Mouse (Mus musculus) forebrain, embryonic 15.5 days (tissue): Measurements from ENCODE around the gene Pdzd2. TPM values are rescaled to one million over a fixed set of nuclear protein-coding genes. Genes with fewer than 3 reads are reported as not detected.

Source experiments
- ATAC-seq: fragments of 200-750 bp; cut with Nextera tagmentation; replicated peaks from 2 replicates; pipeline ENCODE4 v1.8.0; 2017; ENCODE audit warnings: mild to moderate bottlenecking, moderate TSS enrichment, moderate library complexity
- H3K27ac ChIP-seq: fragments of 300-500 bp; sonication (generic); replicated peaks from 2 replicates; pipeline ENCODE4 v1.5.1; 2015; ENCODE audit warnings: mild to moderate bottlenecking, inconsistent platforms
- H3K27me3 ChIP-seq: fragments of 300-500 bp; sonication (generic); 2 replicates; pipeline ENCODE4 v1.6.1; 2015; ENCODE audit warnings: inconsistent platforms
- H3K36me3 ChIP-seq: fragments of 300-500 bp; sonication (generic); 2 replicates; pipeline ENCODE4 v1.6.1; 2015; ENCODE audit warnings: mild to moderate bottlenecking, inconsistent platforms
- H3K4me1 ChIP-seq: fragments of 300-500 bp; sonication (generic); 2 replicates; pipeline ENCODE4 v1.6.1; 2015; ENCODE audit warnings: inconsistent platforms
- H3K4me2 ChIP-seq: fragments of 300-500 bp; sonication (generic); replicated peaks from 2 replicates; pipeline ENCODE4 v1.6.1; 2015; ENCODE audit warnings: mild to moderate bottlenecking, inconsistent platforms
- H3K4me3 ChIP-seq: fragments of 300-500 bp; sonication (generic); 2 replicates; pipeline ENCODE4 v1.5.1; 2015; ENCODE audit warnings: mild to moderate bottlenecking, inconsistent platforms
- H3K9ac ChIP-seq: fragments of 300-500 bp; sonication (generic); replicated peaks from 2 replicates; pipeline ENCODE4 v1.6.1; 2015; ENCODE audit warnings: mild to moderate bottlenecking, inconsistent platforms
- H3K9me3 ChIP-seq: fragments of 300-500 bp; sonication (generic); 2 replicates; pipeline ENCODE4 v1.6.1; 2016; ENCODE audit warnings: inconsistent platforms
- WGBS: fragments of 180-500 bp; shearing (Covaris S2); methylation state at CpG from one replicate; pipeline ENCODE4 v1.1.7; 2015; ENCODE audit warnings: mixed read lengths; 5-methylcytosine and 5-hydroxymethylcytosine counted together
- polyA plus RNA-seq: library from polyadenylated mRNA; unstranded; fragments of >200 nt; fragmentation: Nextera tagmentation; extraction: Ambion mirVana; gene quantifications from 2 replicates; pipeline ENCODE4 v1.2.1, GENCODE M21; 2015

The Pdzd2 gene
- polyA plus RNA-seq, 1 experiment from 2014 or later, result 10.3 TPM

- Histone ChIP-seq H3K4me1 (peaks cover 8% of the 10 kb centered on the region; the same call in 1 of the 2 replicates), H3K4me3 (no peak overlapping the region), H3K9me3 (no peaks in the 10 kb centered on the region), H3K4me2 (no peak overlapping the region), H3K36me3 (0 out of 2 replicates have a peak, but pooled peaks cover under 1% of the 10 kb centered on the region), H3K27ac (no peak overlapping the region), H3K9ac (no peak overlapping the region), H3K27me3 (no peaks in the 10 kb centered on the region)
- 59% methylated on average over 3 of the region's 3 CpGs for WGBS
- no peak for ATAC-seq
These were observed 402.0 kb downstream of the Pdzd2 start for GRCm38 (mm10) chr15:12337779-12338137.

DNA sequence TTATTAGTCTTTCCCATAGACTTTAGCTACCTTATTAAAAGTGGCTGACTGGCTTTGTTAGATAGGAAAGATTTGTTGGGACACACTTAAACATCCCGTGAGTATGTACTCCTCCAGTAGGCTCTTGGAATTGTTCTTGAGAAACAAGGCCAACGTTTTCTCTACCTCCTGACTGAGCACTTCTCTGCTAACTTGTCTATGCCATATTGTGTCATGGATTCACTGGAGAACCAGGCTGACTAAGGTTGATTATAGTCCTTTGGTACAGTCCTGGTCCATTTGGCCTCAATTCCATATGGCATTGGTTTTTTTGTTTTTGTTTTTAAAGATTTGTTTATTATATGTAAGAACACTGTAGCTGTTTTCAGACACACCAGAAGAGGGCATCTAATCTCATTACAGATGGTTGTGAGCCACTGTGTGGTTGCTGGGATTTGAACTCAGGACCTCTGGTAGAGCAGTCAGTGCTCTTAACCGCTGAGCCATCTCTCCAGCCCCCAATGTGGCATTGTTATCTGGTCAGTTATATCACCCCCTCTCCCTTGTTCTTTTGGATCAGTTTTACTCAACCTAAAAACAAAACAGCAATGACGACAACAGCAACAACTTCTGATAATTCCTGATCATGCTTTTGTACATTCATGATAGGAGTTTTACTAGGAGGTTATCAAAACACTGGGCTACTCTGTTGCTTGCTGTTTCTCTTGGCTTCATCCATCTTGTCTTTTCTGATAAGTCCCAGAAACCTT lies 402.5 kb downstream of the Pdzd2 start:
- H3K4me1 ChIP-seq, result peaks cover 8% of the 10 kb centered on the region; the same call in 1 of the 2 replicates
- ATAC-seq, result no peak
- H3K9me3 ChIP-seq, result no peaks in the 10 kb centered on the region
- no peak overlapping the region for H3K9ac ChIP-seq
- H3K4me2 ChIP-seq, result no peak overlapping the region
- no peak overlapping the region for H3K27ac ChIP-seq
- no peaks in the 10 kb centered on the region for H3K27me3 ChIP-seq
- no peak overlapping the region for H3K4me3 ChIP-seq
- 88% methylated on average over 4 of the region's 4 CpGs for WGBS
- no peaks in the 10 kb centered on the region for H3K36me3 ChIP-seq

DNA sequence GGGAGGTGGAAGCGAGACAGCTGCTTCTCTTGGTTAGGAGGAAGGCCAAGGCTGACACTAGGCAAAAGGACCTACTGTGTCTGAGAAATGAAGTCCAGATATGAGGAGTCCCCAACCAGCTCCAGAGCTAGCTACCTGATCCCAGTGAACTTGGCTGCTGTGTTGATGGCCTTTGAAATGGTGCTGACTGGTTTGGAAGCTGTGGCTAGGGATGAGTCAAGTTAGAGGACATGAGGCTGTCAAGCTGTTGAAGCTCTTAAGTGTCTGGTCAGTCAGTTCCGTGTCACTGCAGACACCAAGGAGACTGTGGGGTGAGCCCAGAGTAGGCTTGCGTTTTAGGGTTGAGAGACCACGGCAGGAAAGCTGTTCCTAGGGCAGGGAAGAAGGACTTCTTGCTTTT lies 405.3 kb downstream of the Pdzd2 start:
- Histone ChIP-seq H3K4me2 (no peak overlapping the region), H3K9me3 (no peaks in the 10 kb centered on the region), H3K4me1 (peaks cover 14% of the 10 kb centered on the region), H3K9ac (no peak overlapping the region), H3K27me3 (no peaks in the 10 kb centered on the region), H3K4me3 (no peak overlapping the region), H3K27ac (no peak overlapping the region), H3K36me3 (no peaks in the 10 kb centered on the region)
- no peak for ATAC-seq
- WGBS, result 91% methylated on average over 4 of the region's 4 CpGs

GRCm38 (mm10) chr15:12331300-12331699 lies 408.4 kb downstream of the Pdzd2 start:
- peaks cover 14% of the 10 kb centered on the region for H3K4me1 ChIP-seq
- no peaks in the 10 kb centered on the region for H3K27me3 ChIP-seq
- WGBS, result 50% methylated on average over 1 of the region's 1 CpGs

DNA sequence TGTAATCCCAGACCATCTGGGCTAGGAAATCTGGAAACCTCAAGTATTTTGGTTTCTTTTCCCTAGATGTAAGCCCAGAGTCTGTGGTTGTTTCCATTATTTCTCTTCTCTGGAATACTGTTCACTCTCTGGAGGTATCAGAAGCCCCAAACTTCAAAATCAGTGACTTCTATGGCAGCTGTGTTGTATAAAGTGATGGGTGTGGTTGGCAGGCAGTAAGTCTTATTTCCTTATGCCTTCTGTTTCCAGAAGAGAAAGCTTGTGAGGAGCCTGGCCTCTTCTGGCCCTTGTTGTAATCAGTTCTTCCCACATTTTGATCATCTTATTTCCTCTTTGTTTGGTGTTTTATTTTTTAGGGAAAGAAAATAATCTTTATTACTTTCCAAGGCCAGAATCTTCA lies 408.8 kb downstream of the Pdzd2 start:
- peak; percentile 45; the same call in 1 of the 2 replicates for ATAC-seq
- H3K9ac ChIP-seq, result no peak overlapping the region
- peak overlapping the region; percentile 52 for H3K27ac ChIP-seq

More at GRCm38 (mm10) chr15:12331300-12331699, 408.4 kb downstream of the Pdzd2 start:
- Histone ChIP-seq H3K36me3 (no peaks in the 10 kb centered on the region), H3K27ac (peak overlapping the region; percentile 52), H3K4me3 (no peak overlapping the region), H3K4me2 (no peak overlapping the region), H3K9ac (no peak overlapping the region), H3K9me3 (no peaks in the 10 kb centered on the region)
- peak; percentile 30; the same call in 1 of the 2 replicates for ATAC-seq

GRCm38 (mm10) chr15:12330389-12330788 lies 409.3 kb downstream of the Pdzd2 start:
- no peak overlapping the region for H3K4me3 ChIP-seq
- H3K4me1 ChIP-seq, result peaks cover 19% of the 10 kb centered on the region
- H3K36me3 ChIP-seq, result no peaks in the 10 kb centered on the region
- no peak for ATAC-seq
- H3K4me2 ChIP-seq, result no peak overlapping the region
- WGBS, result 90% methylated on average over 3 of the region's 3 CpGs
- no peaks in the 10 kb centered on the region for H3K9me3 ChIP-seq
- peak overlapping the region; percentile 52 for H3K27ac ChIP-seq
- H3K27me3 ChIP-seq, result no peaks in the 10 kb centered on the region
- no peak overlapping the region for H3K9ac ChIP-seq

More for the DNA sequence above, 408.8 kb downstream of the Pdzd2 start:
- Histone ChIP-seq H3K27me3 (no peaks in the 10 kb centered on the region), H3K9me3 (no peaks in the 10 kb centered on the region), H3K4me2 (no peak overlapping the region), H3K36me3 (no peaks in the 10 kb centered on the region), H3K4me3 (no peak overlapping the region), H3K4me1 (peaks cover 15% of the 10 kb centered on the region)

- Histone ChIP-seq H3K4me1 (peaks cover 30% of the 10 kb centered on the region), H3K9me3 (no peaks in the 10 kb centered on the region), H3K4me2 (no peak overlapping the region), H3K9ac (no peak overlapping the region), H3K4me3 (no peak overlapping the region), H3K27ac (no peak overlapping the region), H3K36me3 (no peaks in the 10 kb centered on the region), H3K27me3 (peaks cover 4% of the 10 kb centered on the region; the same call in 1 of the 2 replicates)
- no peak for ATAC-seq
- 97% methylated on average over 1 of the region's 1 CpGs for WGBS
These were observed 415.4 kb downstream of the Pdzd2 start for GRCm38 (mm10) chr15:12324326-12324725.

- Histone ChIP-seq H3K4me2 (peak overlapping the region; percentile 65), H3K27me3 (peaks cover 4% of the 10 kb centered on the region; the same call in 1 of the 2 replicates), H3K36me3 (no peaks in the 10 kb centered on the region), H3K27ac (no peak overlapping the region), H3K9ac (peak overlapping the region; percentile 91), H3K4me1 (peaks cover 30% of the 10 kb centered on the region), H3K9me3 (no peaks in the 10 kb centered on the region), H3K4me3 (peak overlapping the region; percentile 93)
- ATAC-seq, result no peak
- 16% methylated on average over 9 of the region's 9 CpGs for WGBS
These were observed 416.9 kb downstream of the Pdzd2 start for GRCm38 (mm10) chr15:12322676-12323402.

DNA sequence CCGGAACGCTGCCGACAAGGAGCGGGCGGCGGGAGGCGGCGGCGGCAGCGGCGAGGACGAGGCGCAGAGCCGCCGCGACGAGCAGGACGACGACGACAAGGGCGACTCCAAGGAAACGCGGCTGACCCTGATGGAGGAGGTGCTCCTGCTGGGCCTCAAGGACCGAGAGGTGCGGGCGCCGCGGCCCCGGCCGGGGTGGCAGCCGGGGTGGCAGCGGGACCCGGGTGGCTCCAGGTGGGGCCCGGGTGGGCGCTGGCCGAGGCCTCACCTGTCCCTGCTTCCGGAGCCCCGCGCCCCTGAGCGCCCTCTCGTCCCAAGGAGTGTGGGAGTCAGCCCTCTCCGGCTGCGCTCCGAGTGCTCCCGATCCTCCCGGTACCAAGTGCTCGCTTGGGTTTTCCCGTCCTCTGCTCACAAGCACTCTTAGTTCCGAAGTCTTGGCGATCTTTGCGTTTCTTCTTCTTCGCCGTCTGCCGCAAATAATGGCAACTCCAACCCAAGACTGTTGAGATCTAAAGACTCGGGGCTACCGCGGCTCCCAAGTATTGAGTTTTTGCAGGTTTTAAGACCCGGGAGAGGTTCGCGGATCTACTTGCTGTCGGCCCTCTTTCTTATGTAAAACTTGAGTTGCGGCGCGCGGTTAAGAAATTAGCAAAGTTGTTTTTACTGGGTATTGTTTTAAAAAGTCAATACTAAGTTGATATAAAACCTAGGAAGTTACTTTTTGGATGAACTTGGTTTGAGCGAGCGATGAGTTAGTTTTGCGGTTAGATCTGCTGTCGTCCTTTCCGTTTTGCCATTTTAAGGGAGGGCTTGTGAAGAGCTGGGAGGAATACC lies 417.7 kb downstream of the Pdzd2 start, which contains the start of gene 1810049J17Rik:
Gene 1810049J17Rik, minus strand, starts transcription at position 112 of the 834 bp plus-strand sequence.
- Histone ChIP-seq H3K36me3 (no peaks in the 10 kb centered on the region), H3K27ac (peak within 1 kb of the TSS; percentile 94), H3K9me3 (no peaks in the 10 kb centered on the region), H3K4me3 (peak within 1 kb of the TSS; percentile 93), H3K9ac (peak within 1 kb of the TSS; percentile 91), H3K4me2 (peak within 1 kb of the TSS; percentile 65), H3K4me1 (peaks cover 30% of the 10 kb centered on the region), H3K27me3 (peaks cover 4% of the 10 kb centered on the region; the same call in 1 of the 2 replicates)
- peak; percentile 47 for ATAC-seq
- under 1% methylated on average over 60 of the region's 70 CpGs for WGBS

- H3K4me2 ChIP-seq, result peak within 1 kb of the TSS; percentile 65
- peak; percentile 98 for ATAC-seq
- H3K4me1 ChIP-seq, result peaks cover 30% of the 10 kb centered on the region
- no peaks in the 10 kb centered on the region for H3K36me3 ChIP-seq
- peak within 1 kb of the TSS; percentile 93 for H3K4me3 ChIP-seq
- H3K27ac ChIP-seq, result peak within 1 kb of the TSS; percentile 94
- under 1% methylated on average over 71 of the region's 74 CpGs for WGBS
- H3K9ac ChIP-seq, result peak within 1 kb of the TSS; percentile 91
- H3K9me3 ChIP-seq, result no peaks in the 10 kb centered on the region
- H3K27me3 ChIP-seq, result peaks cover 4% of the 10 kb centered on the region; the same call in 1 of the 2 replicates
These were observed 418.5 kb downstream of the Pdzd2 start, which contains the start of gene Golph3 for GRCm38 (mm10) chr15:12321091-12321787. Golph3 (plus strand) TSS chr15:12321450.
